Mouse (Mus musculus): ENCODE measurements around the gene Arhgef33. TPM values are rescaled to one million over a fixed set of nuclear protein-coding genes. Genes with fewer than 3 reads are reported as not detected.
"Not testable (repeated sequence)": the region's sequence is repeated elsewhere in the genome, so short reads cannot be mapped to it uniquely, and the experiment has no call there.

Arhgef33 gene
- total RNA-seq, 2 experiments from 2014 or later = 2.4 to 3.9 TPM

DNA sequence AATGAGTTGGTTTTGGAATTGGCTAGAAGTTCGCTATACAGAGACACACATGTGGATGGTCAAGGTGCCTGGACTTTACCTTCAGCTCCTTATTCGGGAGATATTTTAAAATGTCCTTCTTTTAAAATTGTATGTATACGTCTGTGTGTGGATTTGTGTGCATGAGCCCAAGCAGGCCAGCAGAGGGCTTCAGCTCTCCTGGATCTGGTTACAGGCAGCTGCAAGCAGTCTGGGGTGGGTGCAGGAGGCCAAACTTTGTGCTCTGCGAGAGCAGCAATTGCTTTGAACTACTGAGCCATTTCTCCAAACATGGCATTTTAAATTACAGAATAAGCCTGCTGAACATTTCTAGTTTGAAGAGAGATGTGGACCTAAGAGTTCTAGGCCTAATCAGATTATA is 38.1 kb downstream of the Arhgef33 start:
- no peak for DNase-seq (ENCODE audit: low spot score in 2 of 2)

- no peak for DNase-seq (ENCODE audit: low spot score in 2 of 2)
Measured at GRCm38 (mm10) chr17:80346591-80347125, 39.5 kb downstream of the Arhgef33 start.

GRCm38 (mm10) chr17:80347234-80347633 is 40.0 kb downstream of the Arhgef33 start:
- DNase-seq (ENCODE audit: low spot score in 2 of 2) = no peak

- no peak for DNase-seq (ENCODE audit: low spot score in 2 of 2)
Measured at GRCm38 (mm10) chr17:80360245-80360644, 53.0 kb downstream of the Arhgef33 start.

DNA sequence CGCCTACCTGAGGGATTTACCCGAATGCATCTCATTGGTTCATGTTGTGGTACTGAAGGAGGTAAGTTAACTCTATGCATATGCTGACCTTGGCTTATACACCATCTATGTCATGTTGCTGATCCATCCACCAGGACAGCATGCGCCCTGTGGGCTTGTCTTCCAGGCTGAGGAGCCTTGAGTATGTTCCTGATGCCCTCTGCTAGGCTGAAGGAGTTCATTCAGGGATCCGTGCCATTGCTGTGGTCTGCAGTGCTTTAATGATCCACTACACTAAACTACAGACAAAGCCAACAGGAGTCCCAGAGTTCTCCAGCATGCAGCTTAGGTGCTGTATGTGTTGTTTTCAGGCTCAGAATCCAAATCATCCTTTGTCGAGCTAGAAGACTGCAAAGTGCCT is 60.1 kb downstream of the Arhgef33 start:
- peak in 1 of 2 experiments; percentile 4 for DNase-seq (ENCODE audit: low spot score in 2 of 2)

DNA sequence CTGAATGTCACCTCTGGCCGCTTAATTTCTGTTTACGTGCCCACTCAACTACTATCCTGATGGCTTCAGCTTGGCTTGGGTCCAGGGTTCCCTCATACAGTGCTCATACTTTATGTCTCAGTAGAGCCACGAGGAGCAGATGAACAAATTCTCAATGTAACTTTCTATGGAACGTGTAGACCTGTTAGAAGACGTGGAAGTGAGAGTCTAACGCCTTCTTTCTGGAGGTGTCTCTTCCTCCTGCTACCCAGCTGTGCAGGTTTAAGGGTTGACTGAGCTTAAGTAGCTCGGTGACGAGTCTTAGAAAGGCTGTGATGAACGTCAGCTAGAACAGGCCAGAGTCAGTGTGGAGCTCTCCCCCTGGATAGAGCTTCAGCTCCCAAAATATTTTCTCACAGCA is 61.4 kb downstream of the Arhgef33 start:
- no peak for DNase-seq (ENCODE audit: low spot score in 2 of 2)

DNA sequence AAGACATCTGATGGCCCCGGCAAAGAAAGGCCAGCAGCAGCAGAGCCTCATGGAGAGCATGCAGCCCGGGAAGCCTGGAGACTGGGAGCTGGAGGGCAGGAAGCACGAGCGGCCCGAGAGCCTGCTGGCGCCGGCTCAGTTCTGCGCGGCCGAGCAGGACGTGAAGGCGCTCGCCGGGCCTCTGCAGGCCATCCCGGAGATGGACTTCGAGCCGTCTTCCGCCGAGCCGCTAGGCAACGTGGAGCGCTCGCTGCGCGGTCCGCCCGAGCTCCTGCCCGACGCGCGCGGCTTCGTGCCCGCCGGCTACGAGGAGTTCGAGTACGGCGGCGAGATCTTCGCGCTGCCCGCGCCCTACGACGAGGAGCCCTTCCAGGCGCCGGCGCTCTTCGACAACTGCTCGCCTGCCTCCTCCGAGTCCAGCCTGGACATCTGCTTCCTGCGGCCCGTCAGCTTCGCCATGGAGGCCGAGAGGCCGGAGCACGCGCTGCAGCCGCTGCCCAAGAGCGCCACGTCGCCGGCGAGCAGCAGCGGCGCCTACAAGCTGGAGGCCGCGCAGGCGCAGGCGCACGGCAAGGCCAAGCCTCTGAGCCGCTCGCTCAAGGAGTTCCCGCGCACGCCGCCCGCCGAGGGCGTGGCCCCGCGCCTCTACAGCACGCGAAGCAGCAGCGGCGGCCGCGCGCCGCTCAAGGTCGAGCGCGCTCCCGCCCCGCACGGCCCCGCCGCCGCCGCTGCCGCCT is 66.0 kb downstream of the Arhgef33 start, which contains the start of gene Gm10190:
Gene Gm10190, minus strand, starts transcription at position 553 of the 737 bp plus-strand sequence.
- peak; percentile 79 to 90 for DNase-seq (ENCODE audit: low spot score in 2 of 2)

- DNase-seq (ENCODE audit: low spot score in 2 of 2) = no peak
Measured at GRCm38 (mm10) chr17:80373726-80374096, 66.5 kb downstream of the Arhgef33 start.

DNA sequence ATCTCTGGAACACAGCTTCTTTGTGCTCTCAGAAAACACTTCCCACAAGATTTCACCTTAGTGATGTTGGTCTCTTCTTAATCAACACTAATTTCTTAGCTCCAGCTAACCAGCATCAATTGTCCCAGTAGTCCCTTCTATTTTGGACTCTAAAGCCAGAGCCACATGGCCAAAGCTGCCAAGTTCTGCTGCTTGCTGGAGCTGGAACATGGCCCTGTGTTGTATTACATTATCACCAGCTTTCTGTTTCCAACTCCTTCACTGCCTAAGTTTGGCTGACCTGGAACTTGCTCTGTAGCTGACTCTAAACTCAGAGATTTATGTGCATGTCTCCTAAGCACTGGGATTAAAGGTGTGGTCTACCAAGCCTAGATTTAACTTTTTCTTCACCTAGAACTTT is 71.2 kb downstream of the Arhgef33 start:
- DNase-seq (ENCODE audit: low spot score in 2 of 2) = not testable (repeated sequence)

DNA sequence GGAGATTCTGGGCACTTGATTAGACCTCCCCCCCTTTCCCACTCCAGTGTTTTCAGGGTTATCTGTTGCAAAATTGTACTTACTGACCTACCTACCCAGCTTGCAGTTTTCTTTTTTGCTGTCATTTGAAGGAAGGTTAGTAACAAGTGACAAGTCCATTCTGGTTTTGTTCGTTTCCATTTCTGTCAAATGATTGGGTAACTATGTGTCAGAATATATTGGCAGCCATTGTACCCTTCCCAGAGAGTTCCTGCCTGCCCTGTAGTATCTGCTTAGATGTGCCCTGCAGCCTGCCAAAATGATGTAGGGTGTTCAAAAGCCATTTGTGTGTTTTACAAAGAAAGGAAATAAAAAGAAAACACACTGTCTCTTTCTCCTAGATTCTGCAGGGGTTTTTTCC is 78.5 kb downstream of the Arhgef33 start:
- DNase-seq (ENCODE audit: low spot score in 2 of 2) = no peak

- no peak for DNase-seq (ENCODE audit: low spot score in 2 of 2)
Measured at GRCm38 (mm10) chr17:80390024-80390423, 82.8 kb downstream of the Arhgef33 start.

- DNase-seq (ENCODE audit: low spot score in 2 of 2) = peak in 1 of 2 experiments; percentile 18
Measured at GRCm38 (mm10) chr17:80391423-80392403, 84.5 kb downstream of the Arhgef33 start.

- DNase-seq (ENCODE audit: low spot score in 2 of 2) = no peak
Measured at GRCm38 (mm10) chr17:80398243-80398642, 91.0 kb downstream of the Arhgef33 start.

DNA sequence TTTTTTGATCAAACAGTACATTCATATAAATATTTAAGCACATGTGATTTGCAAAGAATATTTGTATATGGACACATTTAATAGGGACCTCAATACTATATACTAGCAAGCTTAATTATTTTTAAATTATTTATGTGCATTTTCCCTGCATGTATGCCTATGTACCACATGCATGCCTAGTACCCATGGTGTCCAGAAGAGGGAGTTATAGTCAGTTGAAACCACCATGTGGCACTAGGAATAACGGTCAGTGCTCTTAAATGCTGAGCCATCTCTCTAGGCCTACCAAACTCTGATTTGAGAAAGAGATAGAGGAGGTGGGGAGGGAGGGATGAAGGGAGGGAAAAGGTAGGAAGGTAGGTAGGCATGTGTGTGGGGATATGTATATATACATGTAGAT is 104.0 kb downstream of the Arhgef33 start:
- no peak for DNase-seq (ENCODE audit: low spot score in 2 of 2)

DNA sequence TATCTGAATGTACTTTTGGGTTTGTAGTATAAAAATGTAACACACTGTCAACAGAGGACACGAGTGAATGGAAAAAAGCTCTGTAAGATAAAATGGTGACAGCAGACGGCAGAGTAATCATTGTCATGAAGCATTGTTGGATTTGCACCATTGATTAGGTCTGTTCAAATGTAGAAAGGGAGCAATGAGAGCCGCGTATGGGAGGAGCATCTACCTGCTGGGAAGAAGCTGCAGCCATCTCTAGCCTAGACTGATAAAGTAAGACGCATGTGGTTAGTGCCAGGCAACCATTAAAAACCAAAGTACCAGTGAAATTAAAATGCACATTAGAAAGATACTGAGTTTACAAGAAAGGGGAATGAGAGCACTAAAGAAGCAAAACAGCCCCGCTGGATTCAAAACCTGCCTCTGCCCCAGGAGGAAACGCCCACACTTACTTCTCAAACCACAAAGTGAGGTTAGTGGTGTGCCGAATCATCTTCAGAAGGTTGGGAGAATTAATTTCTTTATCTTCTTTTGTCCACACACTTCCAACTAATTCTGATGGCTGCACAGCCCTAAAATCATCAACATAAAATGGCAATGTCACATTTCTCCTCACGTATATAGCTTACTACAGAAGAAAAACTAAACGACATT is 111.5 kb downstream of the Arhgef33 start:
- no peak for DNase-seq (ENCODE audit: low spot score in 2 of 2)

- no peak for DNase-seq (ENCODE audit: low spot score in 2 of 2)
Measured at GRCm38 (mm10) chr17:80420998-80421397, 113.8 kb downstream of the Arhgef33 start.

GRCm38 (mm10) chr17:80426171-80426570 is 119.0 kb downstream of the Arhgef33 start:
- DNase-seq (ENCODE audit: low spot score in 2 of 2) = no peak

GRCm38 (mm10) chr17:80426901-80427300 is 119.7 kb downstream of the Arhgef33 start:
- DNase-seq (ENCODE audit: low spot score in 2 of 2) = peak; percentile 44

GRCm38 (mm10) chr17:80427966-80428365 is 120.8 kb downstream of the Arhgef33 start:
- no peak for DNase-seq (ENCODE audit: low spot score in 2 of 2)

DNA sequence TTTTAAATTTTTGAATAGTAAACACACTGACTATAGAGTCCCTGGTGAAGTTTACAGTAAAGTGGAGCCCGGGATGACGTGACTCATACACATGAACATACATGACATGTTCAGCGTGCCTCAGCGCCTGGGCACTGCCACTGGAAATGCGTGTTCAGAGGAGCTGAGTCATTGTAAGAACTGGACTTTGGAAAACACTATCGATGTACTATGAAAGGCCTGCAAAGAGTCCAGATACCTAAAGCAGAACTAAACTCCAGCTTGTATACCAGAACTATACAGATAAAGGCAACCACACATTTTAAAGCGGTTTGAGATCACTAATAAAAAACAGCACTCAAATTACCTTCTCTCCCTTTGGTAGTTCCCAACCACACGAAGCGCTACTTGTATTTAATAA is 124.8 kb downstream of the Arhgef33 start:
- no peak for DNase-seq (ENCODE audit: low spot score in 2 of 2)

GRCm38 (mm10) chr17:80434430-80434829 is 127.2 kb downstream of the Arhgef33 start:
- no peak for DNase-seq (ENCODE audit: low spot score in 2 of 2)
